ENCODE assay signal across 9 mouse cellular contexts in the genomic region with DNA sequence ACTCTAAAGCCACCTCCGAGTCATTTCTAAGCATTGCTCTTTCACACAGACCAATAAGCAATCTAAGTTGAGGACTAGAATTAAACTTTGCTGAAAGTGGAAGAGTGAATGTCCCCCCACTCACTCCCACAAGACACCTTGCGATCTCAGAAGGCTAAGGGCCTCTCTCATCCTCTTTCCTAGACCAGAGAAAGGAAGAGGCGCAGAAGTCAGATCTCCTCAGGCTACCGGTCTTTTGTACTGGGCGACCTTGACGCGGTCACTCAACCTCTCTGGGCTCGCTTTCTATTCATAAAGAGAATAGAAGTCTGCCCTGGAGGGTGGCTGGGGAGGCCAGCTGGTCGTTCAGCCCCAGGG. TPM values are rescaled to one million over a fixed set of nuclear protein-coding genes. Genes with fewer than 3 reads are reported as not detected.
A peak's percentile ranks its signal among the peaks of the same experiment; 100 is the strongest.
DNase-seq lines count a peak whose midpoint lies in the region; ATAC-seq and TF ChIP-seq lines count a peak whose summit lies in the region.
"Had no signal": no experiment of that assay in that cellular context is flagged by ENCODE, and none has a peak within 500 bp of the region (broad histone marks: within the 10 kb centered on the region; RNA-seq: fewer than 3 reads in every experiment).

No protein-coding gene starts in this region.

- H3K4me2 ChIP-seq in heart, embryonic 11.5 days: peak overlapping the region; percentile 96
- H3K4me2 ChIP-seq in forebrain, postnatal 0 days (ENCODE audit: low read depth): peak overlapping the region; percentile 90
- peak overlapping the region; percentile 54 for H3K4me2 ChIP-seq in liver, embryonic 16.5 days (ENCODE audit: low read depth, low read length)

- TF ChIP-seq CTCF in forebrain, postnatal 0 days (IDR thresholded peaks at IDR 0.05; ENCODE audit: low read depth): no peak

- no peaks in the 10 kb centered on the region for H3K27me3 ChIP-seq in heart, embryonic 11.5 days (ENCODE audit: control insufficient read depth, insufficient read depth, low read length)
- no peaks in the 10 kb centered on the region for H3K27me3 ChIP-seq in forebrain, postnatal 0 days (ENCODE audit: insufficient read depth, low read length)
- H3K27me3 ChIP-seq in liver, embryonic 16.5 days (ENCODE audit: control insufficient read depth, insufficient read depth, low read depth, low read length): peaks cover 35% of the 10 kb centered on the region

- WGBS in heart, embryonic 11.5 days (ENCODE audit: insufficient replicate concordance): 2% methylated on average over 9 of the region's 9 CpGs
- WGBS in forebrain, postnatal 0 days: 5% methylated on average over 9 of the region's 9 CpGs
- WGBS in liver, embryonic 16.5 days (ENCODE audit: insufficient replicate concordance): 2% methylated on average over 9 of the region's 9 CpGs

- H3K36me3 ChIP-seq in heart, embryonic 11.5 days (ENCODE audit: control insufficient read depth, insufficient read depth, low read length): peaks cover 8% of the 10 kb centered on the region; the same call in 1 of the 2 replicates
- no peaks in the 10 kb centered on the region for H3K36me3 ChIP-seq in forebrain, postnatal 0 days (ENCODE audit: insufficient read depth)
- H3K36me3 ChIP-seq in liver, embryonic 16.5 days (ENCODE audit: control insufficient read depth, insufficient read depth): no peaks in the 10 kb centered on the region

- H3K4me3 ChIP-seq in heart, embryonic 11.5 days (ENCODE audit: low read depth, low read length): peak overlapping the region; percentile 73
- peak overlapping the region; percentile 55 for H3K4me3 ChIP-seq in forebrain, postnatal 0 days (ENCODE audit: low read depth, low read length)
- H3K4me3 ChIP-seq in liver, embryonic 16.5 days (ENCODE audit: low read depth, low read length): peak overlapping the region; percentile 48

- H3K4me1 ChIP-seq in heart, embryonic 11.5 days (ENCODE audit: control insufficient read depth, insufficient read depth, low read length): peaks cover 28% of the 10 kb centered on the region
- H3K4me1 ChIP-seq in forebrain, postnatal 0 days (ENCODE audit: insufficient read depth): no peaks in the 10 kb centered on the region
- H3K4me1 ChIP-seq in liver, embryonic 16.5 days (ENCODE audit: control insufficient read depth, low read depth, low read length): no peaks in the 10 kb centered on the region; the same call in 1 of the 2 replicates

- H3K9me3 ChIP-seq in heart, embryonic 11.5 days (replicated peaks; ENCODE audit: control insufficient read depth, low read length): no peaks in the 10 kb centered on the region
- no peaks in the 10 kb centered on the region for H3K9me3 ChIP-seq in forebrain, postnatal 0 days (ENCODE audit: low read length)
- H3K9me3 ChIP-seq in liver, embryonic 16.5 days (replicated peaks; ENCODE audit: control insufficient read depth, low read length): no peaks in the 10 kb centered on the region

- ATAC-seq in heart, embryonic 11.5 days (replicated peaks; ENCODE audit: insufficient number of reproducible peaks, low FRiP score, low TSS enrichment): no peak
- no peak for ATAC-seq in forebrain, postnatal 0 days
- ATAC-seq in liver, embryonic 16.5 days (ENCODE audit: low read depth): 0 out of 2 replicates have a peak, but pooled peaks have one; percentile 8

- intact Hi-C loops in heart, postnatal 36 days (cut with DNase I): no loop called here

- peak overlapping the region; percentile 87 for H3K27ac ChIP-seq in heart, embryonic 11.5 days (ENCODE audit: low read depth, low read length)
- no peak overlapping the region for H3K27ac ChIP-seq in forebrain, postnatal 0 days (ENCODE audit: low read depth, low read length)
- no peak overlapping the region for H3K27ac ChIP-seq in liver, embryonic 16.5 days (ENCODE audit: low read length)

- H3K9ac ChIP-seq in heart, embryonic 11.5 days (ENCODE audit: low read depth, low read length): peak overlapping the region; percentile 91
- H3K9ac ChIP-seq in forebrain, postnatal 0 days: peak overlapping the region; percentile 68
- no peak overlapping the region for H3K9ac ChIP-seq in liver, embryonic 16.5 days (ENCODE audit: low read depth, low read length)

- DNase-seq in heart, postnatal 36 days: no peak
- DNase-seq in ES-CJ7 (ENCODE audit: low read depth, low spot score): peak; percentile 77
- no peak for DNase-seq in forebrain, postnatal 0 days
- DNase-seq in urinary bladder, adult 2 months (ENCODE audit: low spot score): no peak
- DNase-seq in yolk sac, embryonic 10.5 days (ENCODE audit: low spot score): no peak
- DNase-seq in urinary bladder, postnatal 36 days (ENCODE audit: low spot score in 2 of 2): no peak
- DNase-seq: right cerebral cortex, postnatal 25 days had no signal

RNA-seq across cellular contexts. Expression of a gene that starts 7.0 kb away (rescaled TPM):
- 53.9 and 64.0 TPM in 2 replicates for polyA plus RNA-seq in heart, embryonic 11.5 days (2014; fragmentation: Nextera tagmentation; extraction: Ambion mirVana)
- 100 to 1,000 TPM; 231 to 294 TPM for total RNA-seq in heart, postnatal 36 days (2021)
- 20.8 and 22.3 TPM in 2 replicates for total RNA-seq in forebrain, postnatal 0 days (2014; rRNA removed)
- 24.9 and 26.1 TPM in 2 replicates for polyA plus RNA-seq in forebrain, postnatal 0 days (2015; fragmentation: Nextera tagmentation; extraction: Ambion mirVana)
- polyA plus RNA-seq in liver, embryonic 16.5 days (2015; fragmentation: Nextera tagmentation; extraction: Ambion mirVana): 1.5 and 2.3 TPM in 2 replicates
- polyA plus RNA-seq in urinary bladder, adult 2 months (2012; rRNA removed): 95.1 and 129 TPM in 2 replicates

RNA-seq across cellular contexts. Expression of a gene that starts 19.6 kb away (rescaled TPM):
- polyA plus RNA-seq in heart, embryonic 11.5 days (2014; fragmentation: Nextera tagmentation; extraction: Ambion mirVana): 0.17 and 0.30 TPM in 2 replicates
- total RNA-seq in heart, postnatal 36 days (2021): 10 to 100 TPM; 26.1 to 29.2 TPM
- total RNA-seq in forebrain, postnatal 0 days (2014; rRNA removed): 0.33 and 0.54 TPM in 2 replicates
- 0.21 and 0.24 TPM in 2 replicates for polyA plus RNA-seq in forebrain, postnatal 0 days (2015; fragmentation: Nextera tagmentation; extraction: Ambion mirVana)
- 4.5 and 5.3 TPM in 2 replicates for polyA plus RNA-seq in liver, embryonic 16.5 days (2015; fragmentation: Nextera tagmentation; extraction: Ambion mirVana)
- polyA plus RNA-seq in urinary bladder, adult 2 months (2012; rRNA removed): 0.87 and 0.94 TPM in 2 replicates

RNA-seq across cellular contexts. Expression of a gene that starts 24.7 kb away (rescaled TPM):
- polyA plus RNA-seq in heart, embryonic 11.5 days (2014; fragmentation: Nextera tagmentation; extraction: Ambion mirVana): not detected in 2 replicates
- total RNA-seq in heart, postnatal 36 days (2021): 100 to 1,000 TPM; 160 to 170 TPM
- 4.0 and 4.8 TPM in 2 replicates for total RNA-seq in forebrain, postnatal 0 days (2014; rRNA removed)
- polyA plus RNA-seq in forebrain, postnatal 0 days (2015; fragmentation: Nextera tagmentation; extraction: Ambion mirVana): 0.72 and 1.1 TPM in 2 replicates
- polyA plus RNA-seq in liver, embryonic 16.5 days (2015; fragmentation: Nextera tagmentation; extraction: Ambion mirVana): 0.08 and 0.14 TPM in 2 replicates
- 0.10 and 0.14 TPM in 2 replicates for polyA plus RNA-seq in urinary bladder, adult 2 months (2012; rRNA removed)
